Mouse (Mus musculus) gastrocnemius, postnatal 4 days (tissue): ENCODE measurements around the gene Klhl10. TPM values are rescaled to one million over a fixed set of nuclear protein-coding genes. Genes with fewer than 3 reads are reported as not detected.

ENCODE experiments used
- microRNA-seq: library from miRNA; unstranded; fragments of <30 nt; microRNA quantifications from one replicate; pipeline ENCODE4 v1.2.0, GENCODE M21; 2021
- total RNA-seq, 2 experiments: library from RNA; stranded (reverse); gene quantifications; 2 replicates each; pipeline ENCODE4 v1.2.3; 2021

The Klhl10 gene
- total RNA-seq, 2 experiments from 2014 or later, result 1.0 to 1.5 TPM

Small RNAs within 50 kb of the gene (microRNA-seq; reads per million reads assigned to microRNA genes)
- not detected for gene Gm27374
- not detected for gene Mir7116

Other genes with a start within 250 kb of the Klhl10 start
- gene Krt9, start 248.7 kb upstream of the Klhl10 start, total RNA-seq, result under 1 TPM in 1 of 2 experiments, not detected in 1; 0.15 TPM
- gene Krt14, start 234.4 kb upstream of the Klhl10 start, total RNA-seq, result 1 to 10 TPM in 1 of 2 experiments, under 1 TPM in 1; 0.15 to 1.8 TPM
- gene Krt16, start 193.0 kb upstream of the Klhl10 start, total RNA-seq, result under 1 TPM in 1 of 2 experiments, not detected in 1; 0.29 TPM
- under 1 TPM; 0.29 to 0.44 TPM for gene Krt17, start 180.9 kb upstream of the Klhl10 start, total RNA-seq
- not detected for gene Krt42, start 172.0 kb upstream of the Klhl10 start, total RNA-seq
- 100 to 1,000 TPM; 842 to 874 TPM for gene Eif1, start 122.0 kb upstream of the Klhl10 start, total RNA-seq
- not detected for gene Gast, start 107.5 kb upstream of the Klhl10 start, total RNA-seq
- gene Hap1, start 85.8 kb upstream of the Klhl10 start, total RNA-seq, result 1 to 10 TPM; 1.5 to 1.7 TPM
- 10 to 100 TPM; 80.4 to 91.4 TPM for gene Jup, start 44.2 kb upstream of the Klhl10 start, total RNA-seq
- 10 to 100 TPM; 27.4 to 29.4 TPM for gene P3h4, start 27.1 kb upstream of the Klhl10 start, total RNA-seq
- 10 to 100 TPM; 86.4 TPM for gene Fkbp10, start 26.2 kb upstream of the Klhl10 start, total RNA-seq
- gene Nt5c3b, start 109 bp upstream of the Klhl10 start, total RNA-seq, result 10 to 100 TPM; 35.8 to 38.1 TPM
- 10 to 100 TPM; 14.9 to 15.8 TPM for gene Klhl11, start 30.8 kb downstream of the Klhl10 start, total RNA-seq
- 10 to 100 TPM; 54.1 to 57.9 TPM for gene Acly, start 86.1 kb downstream of the Klhl10 start, total RNA-seq
- gene Ttc25, start 103.7 kb downstream of the Klhl10 start, total RNA-seq, result under 1 TPM; 0.13 to 0.22 TPM
- 10 to 100 TPM; 33.3 to 38.3 TPM for gene Cnp, start 133.0 kb downstream of the Klhl10 start, total RNA-seq
- 10 to 100 TPM; 42.5 to 43.7 TPM for gene Nkiras2, start 177.3 kb downstream of the Klhl10 start, total RNA-seq
- gene Dnajc7, start 178.3 kb downstream of the Klhl10 start, total RNA-seq, result 100 to 1,000 TPM; 192 to 239 TPM